Mouse (Mus musculus) hindbrain, embryonic 14.5 days (tissue): Measurements from ENCODE around the gene Tekt3. TPM values are rescaled to one million over a fixed set of nuclear protein-coding genes. Genes with fewer than 3 reads are reported as not detected.

Experiments
- ATAC-seq: fragments of 200-750 bp; cut with Nextera tagmentation; 2 replicates; pipeline ENCODE4 v1.8.0; 2017; ENCODE audit warnings: moderate number of reproducible peaks, mild to moderate bottlenecking, moderate TSS enrichment, moderate library complexity; ENCODE audit not compliant: low FRiP score
- DNase-seq: peaks from one replicate; pipeline ENCODE4 v3.0.0-alpha.2; 2015; ENCODE audit warnings: low spot score
- H3K27ac ChIP-seq: fragments of 300-500 bp; sonication (generic); 2 replicates; pipeline ENCODE4 v1.5.1; 2014; ENCODE audit warnings: mild to moderate bottlenecking, moderate library complexity
- H3K27me3 ChIP-seq: fragments of 300-500 bp; sonication (generic); 2 replicates; pipeline ENCODE4 v1.6.1; 2014; ENCODE audit warnings: mild to moderate bottlenecking, low read length, mixed read lengths; ENCODE audit not compliant: control insufficient read depth, insufficient read depth
- H3K36me3 ChIP-seq: fragments of 300-500 bp; sonication (generic); replicated peaks from 2 replicates; pipeline ENCODE4 v1.6.1; 2014; ENCODE audit not compliant: control insufficient read depth, insufficient read depth
- H3K4me1 ChIP-seq: fragments of 300-500 bp; sonication (generic); replicated peaks from 2 replicates; pipeline ENCODE4 v1.6.1; 2014; ENCODE audit warnings: antibody characterized with exemption, low read length, mixed read lengths; ENCODE audit not compliant: control insufficient read depth, insufficient read depth
- H3K4me2 ChIP-seq: fragments of 300-500 bp; sonication (generic); replicated peaks from 2 replicates; pipeline ENCODE4 v1.6.1; 2014; ENCODE audit warnings: mild to moderate bottlenecking, moderate library complexity
- H3K4me3 ChIP-seq: fragments of 300-500 bp; sonication (generic); replicated peaks from 2 replicates; pipeline ENCODE4 v1.5.1; 2014; ENCODE audit warnings: mild to moderate bottlenecking, low read length
- H3K9ac ChIP-seq: fragments of 300-500 bp; sonication (generic); 2 replicates; pipeline ENCODE4 v1.6.1; 2014
- H3K9me3 ChIP-seq: fragments of 300-500 bp; sonication (generic); 2 replicates; pipeline ENCODE4 v1.6.1; 2016; ENCODE audit warnings: low read length; ENCODE audit not compliant: control insufficient read depth
- WGBS: fragments of 180-500 bp; shearing (Covaris S2); extraction: QIAGEN DNeasy Blood & Tissue Kit; methylation state at CpG from one replicate; pipeline ENCODE4 v1.1.7; 2014; 5-methylcytosine and 5-hydroxymethylcytosine counted together
- polyA plus RNA-seq: library from polyadenylated mRNA; unstranded; fragments of >200 nt; fragmentation: Nextera tagmentation; extraction: Ambion mirVana; gene quantifications from 2 replicates; pipeline ENCODE4 v1.2.1, GENCODE M21; 2014

The Tekt3 gene
- 0.15 TPM in 1 of 2 replicates, not detected in the other for polyA plus RNA-seq

- ATAC-seq = no peak
These were observed at the start of gene Tekt3 for GRCm38 (mm10) chr11:63061446-63061845. Gene Tekt3 (plus strand): TSS chr11:63061654.

GRCm38 (mm10) chr11:63017327-63018082, 43.9 kb upstream of the Tekt3 start:
- DNase-seq = peak; percentile 69
- Histone ChIP-seq H3K9me3 (no peaks in the 10 kb centered on the region), H3K4me1 (peaks cover 10% of the 10 kb centered on the region), H3K36me3 (no peaks in the 10 kb centered on the region), H3K27ac (peak overlapping the region; percentile 59), H3K27me3 (no peaks in the 10 kb centered on the region), H3K4me2 (no peak overlapping the region), H3K4me3 (no peak overlapping the region), H3K9ac (no peak overlapping the region)
- 43% methylated on average over 6 of the region's 6 CpGs for WGBS
- ATAC-seq = peak; percentile 64; the same call in 1 of the 2 replicates

More at GRCm38 (mm10) chr11:63061446-63061845, at the start of gene Tekt3:
- no peaks in the 10 kb centered on the region for H3K36me3 ChIP-seq
- H3K27me3 ChIP-seq = no peaks in the 10 kb centered on the region
- H3K27ac ChIP-seq = no peak within 1 kb of the TSS
- WGBS = 12% methylated on average over 17 of the region's 17 CpGs
- no peak for DNase-seq
- H3K9me3 ChIP-seq = no peaks in the 10 kb centered on the region
- H3K9ac ChIP-seq = no peak within 1 kb of the TSS
- peak within 1 kb of the TSS; percentile 27; the same call in 1 of the 2 replicates for H3K4me2 ChIP-seq
- no peaks in the 10 kb centered on the region for H3K4me1 ChIP-seq
- H3K4me3 ChIP-seq = no peak within 1 kb of the TSS

- Histone ChIP-seq H3K27ac (peak overlapping the region; percentile 43; the same call in 1 of the 2 replicates), H3K9me3 (no peaks in the 10 kb centered on the region), H3K4me3 (no peak overlapping the region), H3K4me2 (no peak overlapping the region), H3K4me1 (peaks cover 10% of the 10 kb centered on the region), H3K9ac (no peak overlapping the region), H3K27me3 (no peaks in the 10 kb centered on the region), H3K36me3 (no peaks in the 10 kb centered on the region)
- 76% methylated on average over 6 of the region's 6 CpGs for WGBS
- ATAC-seq (no peak; the same call in 1 of the 2 replicates), DNase-seq (no peak)
These were observed 43.3 kb upstream of the Tekt3 start for GRCm38 (mm10) chr11:63018083-63018622.

GRCm38 (mm10) chr11:63020633-63021032, 40.8 kb upstream of the Tekt3 start:
- Histone ChIP-seq H3K4me1 (peaks cover 10% of the 10 kb centered on the region), H3K36me3 (no peaks in the 10 kb centered on the region), H3K4me2 (no peak overlapping the region), H3K4me3 (no peak overlapping the region), H3K9ac (no peak overlapping the region), H3K27ac (no peak overlapping the region), H3K9me3 (no peaks in the 10 kb centered on the region), H3K27me3 (no peaks in the 10 kb centered on the region)
- ATAC-seq = no peak
- no peak for DNase-seq

- DNase-seq (no peak), ATAC-seq (no peak)
- Histone ChIP-seq H3K9me3 (no peaks in the 10 kb centered on the region), H3K4me2 (no peak overlapping the region), H3K4me1 (peaks cover 10% of the 10 kb centered on the region), H3K27ac (no peak overlapping the region), H3K27me3 (no peaks in the 10 kb centered on the region), H3K36me3 (no peaks in the 10 kb centered on the region), H3K9ac (no peak overlapping the region), H3K4me3 (no peak overlapping the region)
- WGBS = 82% methylated on average over 5 of the region's 5 CpGs
These were observed 40.2 kb upstream of the Tekt3 start for GRCm38 (mm10) chr11:63021141-63021806.

- ATAC-seq = no peak
- Histone ChIP-seq H3K9ac (no peak overlapping the region), H3K27me3 (no peaks in the 10 kb centered on the region), H3K4me1 (peaks cover 2% of the 10 kb centered on the region), H3K36me3 (no peaks in the 10 kb centered on the region), H3K4me2 (no peak overlapping the region), H3K27ac (no peak overlapping the region), H3K4me3 (no peak overlapping the region), H3K9me3 (no peaks in the 10 kb centered on the region)
- 83% methylated on average over 5 of the region's 5 CpGs for WGBS
- DNase-seq = no peak
These were observed 38.0 kb upstream of the Tekt3 start for GRCm38 (mm10) chr11:63023461-63023860.

- 83% methylated on average over 2 of the region's 2 CpGs for WGBS
- no peaks in the 10 kb centered on the region for H3K27me3 ChIP-seq
- H3K36me3 ChIP-seq = no peaks in the 10 kb centered on the region
- H3K4me1 ChIP-seq = no peaks in the 10 kb centered on the region; the same call in 1 of the 2 replicates
- H3K9ac ChIP-seq = no peak overlapping the region
- H3K9me3 ChIP-seq = no peaks in the 10 kb centered on the region
- H3K4me3 ChIP-seq = no peak overlapping the region
- H3K4me2 ChIP-seq = no peak overlapping the region
- DNase-seq (no peak), ATAC-seq (no peak)
- H3K27ac ChIP-seq = no peak overlapping the region
These were observed 37.3 kb upstream of the Tekt3 start for GRCm38 (mm10) chr11:63024136-63024535.

GRCm38 (mm10) chr11:63025476-63025875, 36.0 kb upstream of the Tekt3 start:
- DNase-seq = no peak
- 91% methylated on average over 6 of the region's 6 CpGs for WGBS
- ATAC-seq = no peak

GRCm38 (mm10) chr11:63026651-63027141, 34.8 kb upstream of the Tekt3 start:
- WGBS = 89% methylated on average over 9 of the region's 9 CpGs
- no peak overlapping the region for H3K9ac ChIP-seq

More at GRCm38 (mm10) chr11:63025476-63025875, 36.0 kb upstream of the Tekt3 start:
- no peaks in the 10 kb centered on the region; the same call in 1 of the 2 replicates for H3K4me1 ChIP-seq
- H3K4me3 ChIP-seq = no peak overlapping the region
- H3K27ac ChIP-seq = no peak overlapping the region
- H3K9ac ChIP-seq = no peak overlapping the region
- no peaks in the 10 kb centered on the region for H3K36me3 ChIP-seq
- no peaks in the 10 kb centered on the region for H3K27me3 ChIP-seq
- H3K9me3 ChIP-seq = no peaks in the 10 kb centered on the region
- no peak overlapping the region for H3K4me2 ChIP-seq

More at GRCm38 (mm10) chr11:63026651-63027141, 34.8 kb upstream of the Tekt3 start:
- no peaks in the 10 kb centered on the region for H3K36me3 ChIP-seq
- no peak overlapping the region for H3K27ac ChIP-seq
- DNase-seq = no peak
- no peaks in the 10 kb centered on the region for H3K27me3 ChIP-seq
- H3K9me3 ChIP-seq = no peaks in the 10 kb centered on the region
- H3K4me2 ChIP-seq = no peak overlapping the region
- ATAC-seq = no peak
- no peak overlapping the region for H3K4me3 ChIP-seq
- H3K4me1 ChIP-seq = no peaks in the 10 kb centered on the region; the same call in 1 of the 2 replicates
